Mouse (Mus musculus) cerebellum, adult 18-20 months (tissue): ENCODE results near the gene Ttc16.
A peak's percentile ranks its signal among the peaks of the same experiment; 100 is the strongest.

Source experiments
- DNase-seq, 2 experiments: peaks; one replicate each; pipeline ENCODE4 v3.0.0; 2021

Ttc16 gene

DNA sequence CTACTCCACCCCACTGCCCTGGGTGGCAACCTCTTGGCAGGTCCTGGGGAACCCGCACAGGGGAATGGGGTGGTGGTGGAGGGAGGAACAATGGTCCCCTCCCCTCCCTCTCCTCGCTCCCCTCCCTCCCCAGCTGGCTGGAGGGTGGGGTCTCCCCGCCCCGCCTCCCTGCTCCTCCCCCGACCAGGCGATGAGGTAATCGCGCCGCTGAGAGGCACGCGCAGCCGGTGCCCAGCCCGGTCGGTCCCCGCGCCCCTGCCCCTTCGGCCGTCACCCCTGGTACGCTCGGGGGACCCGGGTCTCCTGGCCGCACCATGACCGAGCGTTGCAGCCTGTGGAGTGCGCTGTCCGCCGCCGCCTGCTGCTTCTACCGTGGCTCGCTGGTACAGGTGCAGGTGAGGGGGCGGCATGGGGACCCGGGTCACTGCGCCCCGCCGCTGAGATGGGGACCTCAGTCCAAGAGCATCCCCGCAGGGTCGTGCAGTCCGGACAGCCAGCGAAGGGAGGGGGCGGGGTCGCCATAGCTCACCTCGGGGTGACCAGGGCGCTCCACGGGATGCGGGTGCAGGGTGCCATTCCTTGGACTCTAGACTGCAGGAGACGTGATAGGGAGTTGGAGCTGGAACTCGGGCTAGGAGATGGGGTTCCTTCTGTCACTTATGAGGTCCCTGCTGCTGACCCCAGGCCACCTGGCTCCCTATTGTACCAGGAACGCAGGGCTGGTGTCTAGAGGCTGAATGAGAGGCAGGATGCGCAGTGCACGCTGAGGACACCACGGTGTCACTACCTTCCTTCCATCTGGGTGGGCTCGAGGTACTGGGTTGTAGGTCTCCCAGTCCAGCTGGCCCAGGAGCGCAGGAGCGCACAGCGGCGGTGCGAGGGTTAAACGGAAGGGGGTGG, 33.9 kb downstream of the Ttc16 start:
- peak; percentile 80 to 82 for DNase-seq

DNA sequence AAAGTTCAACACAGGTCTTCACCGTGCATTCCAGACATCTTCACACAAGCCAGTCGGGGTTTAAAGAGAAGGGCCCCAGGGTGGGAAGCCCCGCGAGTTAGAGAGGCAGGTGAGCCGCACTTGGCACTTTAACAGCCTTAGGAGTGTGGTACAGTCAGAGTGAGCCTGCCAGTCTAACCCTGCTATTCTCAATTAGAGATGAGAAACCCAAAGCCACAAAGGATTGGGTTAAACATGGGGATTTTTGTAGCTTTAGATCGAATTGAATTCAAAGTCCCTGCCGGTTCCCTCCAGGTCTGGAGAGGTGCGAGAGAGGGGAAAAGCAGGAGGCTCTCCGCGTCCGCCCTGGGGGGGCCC, 34.5 kb downstream of the Ttc16 start, which contains the start of gene 6330409D20Rik:
TSS of gene 6330409D20Rik (minus strand) at position 101 of the 357 bp plus-strand sequence.
- no peak for DNase-seq

DNA sequence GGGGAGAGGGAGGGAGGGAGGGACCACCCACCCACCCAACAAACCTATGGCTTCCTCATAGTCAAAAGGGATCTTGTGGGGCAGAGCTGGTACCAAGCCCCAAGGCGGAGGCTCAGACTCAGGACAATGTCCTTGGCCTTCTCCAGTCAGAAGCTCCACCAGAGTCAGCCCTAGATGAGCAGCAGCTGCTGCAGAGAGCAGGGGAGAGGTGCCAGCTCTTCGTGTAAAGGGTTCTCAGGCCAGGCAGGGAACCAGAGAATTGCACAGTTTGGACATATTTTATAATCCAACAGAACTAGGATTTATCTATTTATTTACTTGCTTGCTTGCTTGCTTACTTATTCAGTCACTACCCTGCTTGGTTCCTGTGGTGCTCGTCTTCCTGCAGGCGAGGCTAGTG, 36.1 kb downstream of the Ttc16 start:
- DNase-seq = no peak

DNA sequence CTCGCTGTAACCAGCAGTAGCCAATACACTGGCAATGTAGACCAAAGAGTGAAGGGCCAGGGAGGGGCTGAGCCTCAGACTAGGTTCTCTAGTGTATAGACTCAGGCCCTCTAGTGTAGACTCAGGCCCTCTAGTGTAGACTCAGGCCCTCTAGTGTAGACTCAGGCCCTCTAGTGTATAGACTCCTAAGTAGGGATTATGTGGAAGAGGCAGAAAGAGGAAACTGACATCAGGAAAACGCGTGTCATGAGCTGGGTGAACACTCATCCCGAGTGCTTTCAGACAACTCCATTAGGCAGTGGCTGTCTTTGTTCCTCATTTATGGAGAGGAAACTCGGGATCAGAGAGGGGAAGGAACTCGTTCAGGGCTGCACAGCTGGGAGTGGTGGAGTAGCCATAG, 38.4 kb downstream of the Ttc16 start:
- no peak for DNase-seq

DNA sequence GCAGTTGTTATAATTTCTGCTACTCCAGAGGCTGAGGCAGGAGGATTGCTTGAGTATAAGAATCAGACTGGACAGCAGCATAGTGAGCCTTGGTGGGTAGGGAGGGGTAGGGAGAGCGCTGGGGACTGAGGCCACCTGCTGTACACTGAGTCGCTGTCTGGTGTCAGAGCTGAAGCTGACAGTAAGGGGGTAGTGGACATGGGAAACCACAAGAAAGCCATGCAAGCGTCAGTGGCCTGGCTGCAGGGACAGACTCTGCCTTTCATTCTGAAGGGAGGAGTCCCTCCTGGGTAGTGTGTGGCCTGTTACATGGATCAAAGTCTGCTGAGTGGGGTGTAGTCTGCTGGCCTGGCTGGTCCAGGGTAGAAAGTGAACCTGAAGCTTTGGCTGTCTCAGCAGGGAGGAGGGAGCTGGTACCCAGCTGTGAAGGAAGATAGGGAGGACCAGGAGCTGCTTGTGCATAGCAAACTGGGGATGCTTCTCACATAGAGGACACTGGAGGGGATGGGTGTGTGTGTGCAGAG, 39.1 kb downstream of the Ttc16 start:
- DNase-seq = no peak

DNA sequence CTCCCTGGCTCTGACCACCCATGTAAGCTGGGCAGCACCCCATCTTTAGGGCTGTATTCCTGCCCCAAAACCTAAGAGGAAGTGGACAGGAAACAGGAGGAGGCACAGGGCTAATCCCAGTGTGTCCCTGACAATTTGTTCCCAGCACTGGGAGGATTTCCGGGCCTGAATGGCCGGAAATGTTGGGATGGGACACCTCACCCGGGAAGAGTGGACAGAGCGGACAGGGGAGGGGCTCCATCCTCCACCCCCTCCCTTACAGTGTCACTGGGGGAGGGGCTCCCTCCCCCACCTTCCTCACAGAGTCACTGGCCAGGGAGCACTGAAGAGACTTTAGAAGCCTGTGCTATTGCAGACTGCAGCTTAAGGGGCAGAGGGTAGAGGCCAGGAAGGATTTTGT, 40.5 kb downstream of the Ttc16 start:
- DNase-seq = no peak

DNA sequence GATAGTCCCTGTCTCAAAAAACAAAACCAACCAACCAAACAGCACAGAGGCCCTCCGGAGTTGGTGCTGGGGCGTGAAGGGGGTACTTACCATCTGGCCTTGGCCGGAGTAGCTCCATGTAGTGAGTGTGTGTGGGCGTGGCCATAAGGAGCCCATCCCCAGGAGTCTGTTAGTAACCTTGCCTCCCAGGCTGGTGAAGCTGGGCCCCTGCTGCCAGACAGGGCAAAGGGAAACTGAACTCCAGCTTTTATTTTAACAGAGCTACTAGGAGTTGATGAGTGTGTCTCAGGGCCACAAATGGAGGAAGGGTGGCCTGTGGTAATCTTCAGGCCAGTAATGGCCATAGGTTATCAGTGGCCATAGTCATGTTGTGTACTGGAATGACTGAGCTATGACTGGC, 41.0 kb downstream of the Ttc16 start:
- DNase-seq = no peak

DNA sequence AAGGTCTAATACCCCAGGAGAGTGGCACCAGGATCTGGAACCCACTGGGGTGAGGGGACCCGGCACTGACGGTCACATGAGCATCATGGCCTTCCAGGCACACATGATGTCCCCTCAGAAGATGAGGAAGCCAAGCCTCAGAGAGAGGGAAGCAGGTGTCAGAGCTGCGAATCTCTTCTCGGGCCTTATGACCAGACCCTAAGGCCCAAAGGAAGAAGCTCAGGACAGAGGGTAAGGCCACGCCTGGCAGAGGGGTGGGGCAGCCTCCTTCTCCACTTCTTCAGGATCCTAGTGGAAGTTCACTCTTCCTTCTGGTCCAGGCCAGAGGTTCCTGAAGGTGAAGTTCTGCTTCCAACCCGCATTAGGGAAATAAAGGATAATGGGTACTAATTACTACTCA, 42.7 kb downstream of the Ttc16 start:
- no peak for DNase-seq

DNA sequence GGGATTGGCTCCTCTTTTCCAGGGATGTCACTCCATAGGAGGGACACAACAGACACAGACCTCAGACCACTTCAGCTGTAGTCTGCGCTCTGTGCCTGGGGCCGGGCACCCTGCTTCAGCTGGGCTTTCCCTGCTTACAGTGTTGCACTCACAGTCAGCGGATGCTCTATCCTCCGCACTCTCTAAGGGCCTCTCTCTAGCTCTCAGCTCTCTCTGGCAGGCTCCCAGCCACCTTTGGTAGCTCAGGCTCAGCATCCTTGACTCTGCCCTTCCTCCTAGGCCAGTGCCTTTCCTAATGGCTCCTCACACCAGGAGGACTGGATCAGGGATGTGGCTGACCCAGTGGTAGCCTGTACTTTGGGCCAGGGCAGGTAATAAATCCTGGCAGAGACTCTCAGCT, 43.5 kb downstream of the Ttc16 start:
- DNase-seq = no peak

DNA sequence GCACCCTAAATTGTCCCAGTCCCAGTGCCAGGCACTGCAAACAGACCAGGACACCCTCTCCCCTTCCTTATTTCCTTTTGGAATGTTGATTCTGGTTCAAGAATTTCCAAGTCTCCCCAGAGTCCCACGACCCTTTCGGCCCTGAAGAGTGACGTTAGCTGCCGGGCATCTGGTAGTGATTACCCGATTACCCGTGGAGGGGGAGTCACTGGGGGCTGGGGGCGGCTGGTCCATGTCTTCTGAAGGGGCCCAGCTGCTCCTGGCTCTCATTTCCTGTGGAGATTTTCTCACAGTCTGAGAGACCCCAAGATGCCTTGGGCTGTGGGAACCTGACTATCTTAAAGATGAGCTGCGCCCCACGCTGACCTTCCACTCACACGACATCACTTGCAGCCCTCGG, 44.6 kb downstream of the Ttc16 start:
- no peak for DNase-seq

DNA sequence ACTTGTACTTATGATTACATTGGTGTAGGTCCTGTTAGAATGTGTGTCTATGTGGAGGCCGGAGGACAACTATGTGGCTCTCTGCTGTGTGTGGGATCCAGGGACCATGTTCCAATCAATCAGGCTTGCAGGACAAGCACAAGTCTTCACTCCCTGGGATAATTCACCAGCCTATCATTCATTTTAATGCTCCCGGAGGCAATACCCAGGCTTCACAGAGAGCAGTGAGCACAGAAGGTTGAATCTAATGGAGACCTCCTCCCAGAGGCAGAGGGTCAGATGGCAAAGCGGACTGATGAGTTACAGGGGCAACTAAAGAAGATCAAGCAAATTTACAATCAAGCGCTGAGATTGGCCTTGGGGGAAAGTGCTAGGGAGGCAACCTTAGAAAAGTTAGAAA, 45.9 kb downstream of the Ttc16 start:
- DNase-seq = no peak

DNA sequence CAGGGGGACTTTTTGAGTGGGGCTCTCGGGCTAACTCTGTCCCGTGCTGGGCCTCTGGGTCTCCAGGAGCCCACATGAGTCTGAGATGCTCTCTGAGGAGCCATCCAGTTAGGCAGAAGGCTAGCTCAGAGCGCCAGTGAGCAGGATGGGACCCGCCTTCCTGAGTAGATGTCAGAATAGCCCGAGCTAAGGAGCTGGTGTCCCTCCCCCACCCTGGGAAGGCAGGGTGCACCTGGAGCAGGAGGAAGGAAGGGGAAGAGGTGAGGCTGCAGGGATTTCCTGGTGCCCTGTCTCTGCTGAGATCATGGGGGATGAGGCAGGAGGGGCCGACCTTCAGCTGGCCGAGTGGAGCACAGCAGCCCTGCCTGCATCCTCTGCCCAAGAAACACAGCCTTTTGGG, 47.0 kb downstream of the Ttc16 start:
- no peak for DNase-seq

DNA sequence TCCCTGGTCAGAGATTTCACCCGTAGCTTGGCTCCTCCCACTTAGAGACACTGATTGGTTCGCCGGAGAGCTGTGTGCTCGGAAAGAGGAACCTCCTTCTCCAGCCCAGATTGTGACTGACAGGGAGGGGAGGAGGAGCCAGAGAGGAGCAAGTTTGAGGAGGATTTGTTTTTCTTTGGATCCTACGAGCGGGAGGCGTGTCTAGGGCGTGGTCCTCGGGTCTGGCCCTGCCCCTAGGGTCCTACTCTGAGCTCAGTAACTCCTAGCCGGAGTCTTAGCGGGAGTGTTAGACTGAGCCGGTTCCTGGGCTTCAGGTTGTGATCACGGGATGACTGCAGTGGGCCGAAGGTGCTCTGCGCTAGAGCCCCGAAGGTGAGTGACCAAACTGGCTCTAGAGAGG, 48.0 kb downstream of the Ttc16 start:
- peak; percentile 82 to 96 for DNase-seq

DNA sequence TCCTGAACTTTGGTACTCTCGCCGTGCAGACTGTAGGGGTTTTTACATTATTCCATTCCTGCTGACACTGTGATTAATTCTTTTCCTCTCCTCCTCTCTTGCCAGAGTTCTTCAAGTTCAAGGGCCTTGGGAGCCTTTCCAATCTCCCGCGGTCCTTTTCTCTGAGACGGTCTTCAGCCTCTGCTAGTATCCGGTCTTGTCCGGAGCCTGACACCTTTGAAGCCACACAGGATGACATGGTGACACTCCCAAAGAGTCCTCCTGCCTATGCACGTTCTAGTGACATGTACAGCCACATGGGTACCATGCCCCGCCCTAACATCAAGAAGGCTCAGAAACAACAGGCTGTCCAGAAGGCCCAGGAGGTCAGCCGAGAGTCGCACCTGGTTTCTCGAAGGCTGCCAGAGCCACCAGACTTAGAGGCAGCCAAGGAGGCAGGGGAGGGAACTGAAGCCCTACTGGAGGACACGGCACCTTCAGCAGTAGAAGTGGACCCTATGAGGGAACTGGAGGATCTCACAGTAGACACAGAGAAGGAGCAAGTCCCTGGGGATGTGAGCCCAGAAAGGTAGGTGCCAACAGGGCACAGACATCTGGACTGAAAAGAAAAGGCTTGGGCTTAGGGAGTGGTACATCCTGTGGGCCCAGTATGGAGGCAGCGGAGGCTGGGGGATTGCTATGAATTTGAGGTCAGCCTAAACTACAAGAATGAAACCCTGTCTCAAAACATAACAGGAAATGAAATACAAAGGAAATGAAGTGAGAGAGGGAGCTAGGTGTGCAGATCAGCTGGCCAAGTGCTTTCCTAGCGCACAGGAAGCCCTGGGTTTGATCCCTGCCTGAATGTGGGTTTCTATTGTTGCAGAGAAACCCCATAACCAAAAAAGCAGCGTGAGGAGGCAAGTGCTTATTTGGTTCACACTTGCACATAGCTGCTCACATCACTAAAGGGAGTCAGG, 50.3 kb downstream of the Ttc16 start:
- no peak for DNase-seq

DNA sequence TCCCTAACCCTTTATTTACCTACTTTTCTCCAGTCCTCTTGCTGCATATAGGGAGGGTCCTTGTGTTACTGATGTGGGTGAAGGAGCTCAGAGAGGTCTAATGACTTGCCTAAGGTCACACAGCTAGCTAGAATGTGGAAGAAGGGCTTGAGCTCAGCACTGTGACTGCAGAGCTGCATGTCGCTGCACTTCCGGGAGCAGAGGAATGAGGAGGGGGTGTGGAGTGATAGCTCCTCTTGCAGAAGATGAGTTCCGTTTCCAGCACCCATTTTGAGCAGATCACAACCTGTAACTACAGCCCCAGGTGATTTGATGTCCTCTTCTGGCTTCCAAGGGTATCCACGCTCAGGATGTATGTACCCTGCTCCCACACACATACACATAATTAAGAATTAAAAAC, 51.3 kb downstream of the Ttc16 start:
- no peak for DNase-seq

DNA sequence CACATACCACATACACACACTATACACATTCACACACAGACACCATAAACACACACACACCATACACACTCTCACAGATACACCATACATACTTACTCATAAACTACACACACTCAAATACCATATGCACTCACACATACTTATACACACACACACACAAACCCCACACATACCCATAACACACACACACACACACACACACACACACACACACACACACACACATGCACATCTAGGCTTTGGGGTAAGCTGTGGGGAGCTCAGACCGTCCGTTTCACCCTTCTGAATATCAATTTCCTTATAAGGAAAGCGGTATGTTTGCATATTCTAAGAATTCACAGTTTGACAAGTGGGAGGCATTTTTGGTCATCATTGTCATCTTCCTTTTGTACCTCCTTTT, 52.9 kb downstream of the Ttc16 start:
- no peak for DNase-seq

DNA sequence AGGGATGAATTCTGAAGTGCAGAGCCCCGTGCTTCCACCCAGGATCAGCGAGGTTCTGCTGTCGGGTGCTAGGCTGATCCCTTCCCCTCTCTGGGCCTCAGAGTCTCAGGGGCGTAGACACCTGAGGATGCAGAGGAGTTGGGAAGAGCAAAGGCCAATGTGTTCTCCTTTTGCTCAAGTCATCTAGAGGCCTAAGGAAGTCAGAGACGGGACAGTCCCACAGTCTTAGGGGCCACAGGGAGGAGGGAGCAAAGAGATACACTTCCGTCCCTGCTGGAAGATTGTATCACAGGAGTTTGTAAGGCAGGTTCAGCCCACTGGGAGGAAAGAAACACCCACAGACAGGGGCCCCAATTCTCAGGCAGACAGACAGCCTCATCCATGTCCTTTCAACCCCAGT, 53.4 kb downstream of the Ttc16 start:
- DNase-seq = no peak

DNA sequence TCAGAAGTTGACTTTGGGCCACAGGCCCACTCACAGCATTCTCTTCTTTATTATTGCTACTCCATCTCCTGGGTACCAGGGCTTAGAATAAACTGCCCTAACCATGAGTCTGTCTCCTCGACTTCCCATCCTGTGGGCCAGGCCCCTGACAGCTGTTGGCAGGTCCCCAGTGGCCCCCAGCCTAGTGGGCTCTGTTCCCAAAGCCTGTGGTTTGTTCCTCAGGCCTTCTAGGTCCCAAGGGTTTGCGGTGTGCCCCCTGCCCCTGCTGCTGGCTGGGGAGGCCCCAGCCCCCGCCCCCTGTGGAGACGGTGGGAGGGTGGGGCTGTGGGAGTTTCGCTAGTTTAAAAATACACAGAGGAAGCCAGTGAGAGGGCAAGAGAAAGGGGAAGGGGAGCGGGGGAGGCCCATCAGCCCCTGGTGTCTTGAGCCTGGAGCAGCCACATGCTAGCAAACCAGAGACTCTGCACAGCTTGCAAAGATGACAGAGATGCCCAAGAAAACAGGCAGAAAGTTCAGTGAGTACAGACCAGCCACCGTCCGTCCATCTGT, 54.7 kb downstream of the Ttc16 start, which contains the start of gene Sh2d3c:
TSS of gene Sh2d3c (plus strand) at position 375 of the 549 bp plus-strand sequence.
- DNase-seq = no peak

DNA sequence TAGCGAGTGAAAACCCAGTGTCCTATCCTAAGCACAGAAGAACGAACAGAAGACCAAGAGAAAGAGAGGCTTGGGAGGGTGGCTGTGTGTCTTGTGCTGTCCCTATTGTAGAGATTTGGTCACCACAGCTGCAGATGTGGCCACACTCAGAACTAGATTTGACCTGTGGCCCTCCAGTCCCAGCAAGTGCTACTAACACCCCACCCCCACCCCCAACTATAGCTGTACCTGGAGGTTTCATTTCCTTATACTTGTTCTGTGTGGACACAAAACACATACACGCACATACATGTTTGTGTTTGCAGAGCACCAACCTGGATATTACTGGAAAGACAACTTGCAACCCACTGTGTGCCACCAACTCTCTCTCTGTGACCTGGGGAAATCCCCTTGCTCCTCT, 55.4 kb downstream of the Ttc16 start:
- DNase-seq = no peak

DNA sequence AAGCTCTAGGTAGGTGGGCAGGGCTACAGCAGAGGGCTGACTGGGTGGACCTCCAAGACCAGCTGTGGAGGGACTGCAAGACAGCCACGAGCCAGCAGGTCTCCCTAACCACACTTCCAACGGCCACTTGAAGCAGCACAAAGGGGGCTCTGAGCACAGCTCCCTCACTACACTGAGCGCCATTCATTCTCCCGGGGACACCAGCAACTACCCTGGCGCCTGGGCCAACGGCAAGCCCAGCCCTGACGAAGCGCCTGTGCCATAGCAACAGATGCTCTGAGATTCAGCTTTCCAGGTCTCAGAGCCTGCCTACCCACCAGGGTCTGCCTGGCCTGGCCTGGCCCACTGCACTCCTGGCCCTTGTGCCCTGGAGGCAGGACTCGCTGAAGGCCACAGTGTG, 56.7 kb downstream of the Ttc16 start:
- no peak for DNase-seq

DNA sequence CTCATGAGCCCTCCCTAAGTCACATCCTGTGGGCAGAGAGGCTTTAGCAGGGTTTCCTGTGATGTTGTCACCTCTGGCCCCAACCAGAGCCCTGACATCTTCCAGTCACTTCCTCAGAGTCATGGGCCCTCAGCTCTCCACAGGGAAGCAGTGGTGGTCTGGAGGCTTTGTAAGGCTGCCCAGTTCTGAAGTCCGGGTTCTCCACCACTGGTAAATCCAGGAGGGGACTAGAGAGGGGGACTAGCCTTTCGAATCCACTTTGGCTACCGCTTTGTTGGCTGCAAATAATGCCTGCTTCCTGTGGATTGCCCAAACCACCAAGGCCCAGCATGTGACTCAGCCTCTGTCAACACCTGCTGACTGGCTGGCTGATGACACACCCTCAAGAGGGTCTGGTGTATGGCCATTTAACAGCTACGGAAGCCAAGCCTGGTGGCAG, 60.4 kb downstream of the Ttc16 start:
- DNase-seq = no peak

DNA sequence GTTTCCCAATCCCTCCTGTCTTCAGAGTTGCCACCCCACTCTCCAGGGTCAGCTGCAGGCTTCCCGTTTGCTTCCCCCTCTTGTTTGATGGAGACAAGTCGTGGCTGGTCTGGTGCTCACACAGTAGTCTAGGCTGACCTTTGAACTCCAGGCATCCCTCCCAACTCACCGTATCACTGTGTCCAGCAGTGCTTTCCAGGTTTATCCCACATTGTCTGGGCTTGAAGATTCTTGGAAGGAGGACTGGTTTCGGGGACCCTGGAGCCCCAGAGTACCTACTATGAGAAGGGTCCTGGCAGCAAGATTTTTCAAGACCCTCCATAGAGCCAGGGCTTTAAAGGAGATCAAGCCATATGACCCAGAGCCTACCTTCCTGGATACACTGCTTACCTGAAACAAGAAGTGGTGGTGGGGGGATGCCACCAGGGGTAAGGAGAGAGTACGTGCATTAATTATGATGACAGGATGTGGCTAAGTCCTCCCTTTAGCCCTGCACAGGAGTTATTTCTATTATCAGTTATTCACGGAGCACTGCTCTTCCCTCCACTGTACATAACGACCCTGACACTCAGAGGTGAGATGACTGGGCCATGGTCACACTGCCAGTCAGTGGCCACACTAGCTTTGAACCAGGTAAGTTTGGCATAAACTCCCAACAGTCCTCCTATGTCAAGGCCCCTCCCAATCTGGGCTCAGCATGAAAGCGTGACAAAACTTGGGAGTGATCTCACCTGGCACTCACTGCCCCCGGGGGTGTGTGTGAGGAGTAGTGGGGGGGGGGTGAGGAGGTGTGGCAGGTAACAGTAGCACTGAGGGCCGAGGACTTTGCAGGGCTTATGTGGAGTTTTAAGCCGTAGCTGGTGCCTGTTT, 61.1 kb downstream of the Ttc16 start:
- peak; percentile 25 to 38 for DNase-seq
